Mouse (Mus musculus): ENCODE measurements around the gene Uba1.

- TF ChIP-seq POLR2A (IDR thresholded peaks at IDR 0.05; ENCODE audit: insufficient read depth, low read depth, low read length): no peak
- no peak for TF ChIP-seq CTCF (IDR thresholded peaks at IDR 0.05; ENCODE audit: insufficient read depth, low read depth, low read length)
Measured at GRCm38 (mm10) chrX:20658891-20659406, 823 bp downstream of the Uba1 start.
